Mouse (Mus musculus) Patski (cell line): ENCODE data around the gene Macrod2. TPM values are rescaled to one million over a fixed set of nuclear protein-coding genes. Genes with fewer than 3 reads are reported as not detected.

Experiments used
- ATAC-seq: fragments of 100-300 bp; one replicate; pipeline ENCODE4 v1.8.0; 2021
- CTCF ChIA-PET: fragments of 350-600 bp; sonication (Branson Sonifier 250); formaldehyde crosslinking; loops from one replicate; lab custom pipeline; 2022; ENCODE audit warnings: inconsistent platforms; lab: Charles Lee
- POLR2A ChIA-PET: fragments of 350-600 bp; sonication (Branson Sonifier 250); formaldehyde crosslinking; loops from one replicate; lab custom pipeline; 2022; ENCODE audit warnings: antibody characterized with exemption, inconsistent platforms; lab: Charles Lee
- DNase-seq: peaks from one replicate; pipeline ENCODE4 v3.0.0-alpha.2; 2011; ENCODE audit warnings: low read depth, low spot score
- H3K27me3 ChIP-seq: fragments of 371-371 bp; one replicate; pipeline ENCODE4 v1.5.1; 2021
- CTCF ChIP-seq: fragments of 100-300 bp; IDR thresholded peaks from one replicate; pipeline ENCODE4 v1.5.1; 2021
- in situ Hi-C: fragments of 300-500 bp; cut with MboI; formaldehyde crosslinking; loops from 3 replicates; pipeline ENCODE4 v1.11.1; 2018; ENCODE audit warnings: low pct_unique_long_range_greater_than_20kb, mixed read lengths
- polyA plus RNA-seq: library from polyadenylated mRNA; unstranded; gene quantifications from one replicate; pipeline ENCODE4 v1.2.3, GENCODE M21; 2021

Gene Macrod2
- polyA plus RNA-seq, 1 experiment from 2014 or later = 5.1 TPM

GRCm38 (mm10) chr2:141234724-141235453, 839.8 kb downstream of the Macrod2 start:
- no peak for ATAC-seq
- ChIA-PET CTCF (no interaction called here), POLR2A (interaction anchor here (0.7 to 1.5 kb wide), 2 partner anchors 10 to 522 kb away, joined by 3 to 5 read pairs; no protein-coding TSS in a partner anchor)
- TF ChIP-seq CTCF = peak; percentile 38
- peak; percentile 27 for DNase-seq
- in situ Hi-C loops = no loop called here
- no peaks in the 10 kb centered on the region for H3K27me3 ChIP-seq

- ChIA-PET CTCF (no interaction called here), POLR2A (no interaction called here)
- DNase-seq (no peak), ATAC-seq (no peak)
- H3K27me3 ChIP-seq = no peaks in the 10 kb centered on the region
- TF ChIP-seq CTCF = no peak
- in situ Hi-C loops = no loop called here
Observed at GRCm38 (mm10) chr2:141247680-141248079, 852.6 kb downstream of the Macrod2 start.

- DNase-seq = no peak
- no peak for ATAC-seq
- no peak for TF ChIP-seq CTCF
- ChIA-PET CTCF (interaction anchor here (1.0 kb wide), 1 partner anchor 15 kb away, joined by 3 read pairs; no protein-coding TSS in a partner anchor), POLR2A (interaction anchor here (1.0 kb wide), 1 partner anchor 103 kb away, joined by 3 read pairs; no protein-coding TSS in a partner anchor)
- in situ Hi-C loops = no loop called here
- no peaks in the 10 kb centered on the region for H3K27me3 ChIP-seq
Observed at GRCm38 (mm10) chr2:141264582-141264981, 869.5 kb downstream of the Macrod2 start.

- H3K27me3 ChIP-seq = no peaks in the 10 kb centered on the region
- ChIA-PET CTCF (interaction anchor here (1.4 kb wide), 1 partner anchor 37 kb away, joined by 4 read pairs; no protein-coding TSS in a partner anchor), POLR2A (interaction anchor here (0.5 kb wide), 1 partner anchor 41 kb away, joined by 6 read pairs; no protein-coding TSS in a partner anchor)
- no peak for TF ChIP-seq CTCF
- ATAC-seq (no peak), DNase-seq (no peak)
- in situ Hi-C loops = no loop called here
Observed at GRCm38 (mm10) chr2:141266591-141266990, 871.5 kb downstream of the Macrod2 start.

- no peak for DNase-seq
- in situ Hi-C loops = no loop called here
- no peaks in the 10 kb centered on the region for H3K27me3 ChIP-seq
- ChIA-PET POLR2A (no interaction called here), CTCF (interaction anchor here (0.9 kb wide), 2 partner anchors 11 to 27 kb away, joined by 3 read pairs; no protein-coding TSS in a partner anchor)
- ATAC-seq = peak; percentile 92
- TF ChIP-seq CTCF = no peak
Observed at GRCm38 (mm10) chr2:141271541-141271940, 876.4 kb downstream of the Macrod2 start.

- H3K27me3 ChIP-seq = no peaks in the 10 kb centered on the region
- no peak for TF ChIP-seq CTCF
- POLR2A ChIA-PET = no interaction called here
- in situ Hi-C loops = no loop called here
- DNase-seq (no peak), ATAC-seq (no peak)
- CTCF ChIA-PET = no interaction called here
Observed at GRCm38 (mm10) chr2:141272966-141273365, 877.9 kb downstream of the Macrod2 start.

- no peaks in the 10 kb centered on the region for H3K27me3 ChIP-seq
- ChIA-PET CTCF (interaction anchor here (1.0 kb wide), 1 partner anchor 132 kb away, joined by 3 read pairs; no protein-coding TSS in a partner anchor), POLR2A (no interaction called here)
- in situ Hi-C loops = no loop called here
- no peak for DNase-seq
- no peak for TF ChIP-seq CTCF
- no peak for ATAC-seq
Observed at GRCm38 (mm10) chr2:141274262-141274661, 879.2 kb downstream of the Macrod2 start.

- ATAC-seq = peak; percentile 93
- POLR2A ChIA-PET = interaction anchor here (0.5 to 1.3 kb wide), 2 partner anchors 10 to 121 kb away, joined by 4 read pairs; no protein-coding TSS in a partner anchor
- peak; percentile 77 for DNase-seq
Observed at GRCm38 (mm10) chr2:141279130-141279698, 884.1 kb downstream of the Macrod2 start.

GRCm38 (mm10) chr2:141280817-141281216, 885.7 kb downstream of the Macrod2 start:
- POLR2A ChIA-PET = interaction anchor here (0.6 kb wide), 1 partner anchor 121 kb away, joined by 3 read pairs; no protein-coding TSS in a partner anchor

More at GRCm38 (mm10) chr2:141279130-141279698, 884.1 kb downstream of the Macrod2 start:
- H3K27me3 ChIP-seq = no peaks in the 10 kb centered on the region
- CTCF ChIA-PET = interaction anchor here (1.0 to 3.0 kb wide), 2 partner anchors 9 to 14 kb away, joined by 3 to 8 read pairs; no protein-coding TSS in a partner anchor
- no peak for TF ChIP-seq CTCF
- in situ Hi-C loops = no loop called here

GRCm38 (mm10) chr2:141286110-141286747, 891.1 kb downstream of the Macrod2 start:
- in situ Hi-C loops = no loop called here
- no peak for ATAC-seq
- no peaks in the 10 kb centered on the region for H3K27me3 ChIP-seq
- POLR2A ChIA-PET = no interaction called here
- no peak for DNase-seq
- CTCF ChIA-PET = interaction anchor here (1.4 kb wide), 1 partner anchor 10 kb away, joined by 4 read pairs; no protein-coding TSS in a partner anchor
- no peak for TF ChIP-seq CTCF

More at GRCm38 (mm10) chr2:141280817-141281216, 885.7 kb downstream of the Macrod2 start:
- in situ Hi-C loops = no loop called here
- H3K27me3 ChIP-seq = no peaks in the 10 kb centered on the region
- TF ChIP-seq CTCF = no peak
- CTCF ChIA-PET = interaction anchor here (3.0 kb wide), 1 partner anchor 8 kb away, joined by 8 read pairs; no protein-coding TSS in a partner anchor
- ATAC-seq = no peak
- DNase-seq = no peak
